8 mouse cellular contexts compared by ENCODE assay signal in genomic region chr14:74732079-74732783, GRCm38 (mm10). TPM values are rescaled to one million over a fixed set of nuclear protein-coding genes. Genes with fewer than 3 reads are reported as not detected.
DNase-seq lines count a peak whose midpoint lies in the region; ATAC-seq and TF ChIP-seq lines count a peak whose summit lies in the region.

Gene Esd, plus strand, starts transcription at chr14:74732297.

- TF ChIP-seq POLR2A in bone marrow, adult 2 months (IDR thresholded peaks at IDR 0.05; ENCODE audit: borderline replicate concordance, control insufficient read depth, low read depth, low read length) = peak; percentile 71
- peak; percentile 71; the same call in 1 of the 2 replicates for TF ChIP-seq POLR2A in limb, embryonic 14.5 days (IDR thresholded peaks at IDR 0.05; ENCODE audit: borderline replicate concordance, extremely low read depth, insufficient read depth, insufficient read length)

- peak within 1 kb of the TSS; percentile 65 for H3K4me2 ChIP-seq in embryonic facial prominence, embryonic 15.5 days (replicated peaks)
- peak within 1 kb of the TSS; percentile 71 for H3K4me2 ChIP-seq in limb, embryonic 14.5 days (replicated peaks; ENCODE audit: low read depth, low read length, severe bottlenecking)
- H3K4me2 ChIP-seq in midbrain, postnatal 0 days (ENCODE audit: low read depth, low read length, poor library complexity, severe bottlenecking) = peak within 1 kb of the TSS; percentile 83

- no peaks in the 10 kb centered on the region for H3K9me3 ChIP-seq in embryonic facial prominence, embryonic 15.5 days (replicated peaks)
- H3K9me3 ChIP-seq in limb, embryonic 14.5 days (ENCODE audit: control insufficient read depth, low read length) = no peaks in the 10 kb centered on the region
- H3K9me3 ChIP-seq in midbrain, postnatal 0 days (ENCODE audit: low read length) = no peaks in the 10 kb centered on the region

- H3K4me3 ChIP-seq in bone marrow, adult 2 months (replicated peaks; ENCODE audit: control insufficient read depth, low read depth, low read length) = peak within 1 kb of the TSS; percentile 92
- H3K4me3 ChIP-seq in embryonic facial prominence, embryonic 15.5 days (replicated peaks) = peak within 1 kb of the TSS; percentile 84
- peak within 1 kb of the TSS; percentile 90 for H3K4me3 ChIP-seq in limb, embryonic 14.5 days (replicated peaks; ENCODE audit: low read length)
- H3K4me3 ChIP-seq in midbrain, postnatal 0 days (ENCODE audit: low read depth, low read length) = peak within 1 kb of the TSS; percentile 85

- peak; percentile 96 for DNase-seq in 416B (ENCODE audit: low read depth)
- DNase-seq in heart, adult 8-10 months (ENCODE audit: low spot score) = peak; percentile 92
- DNase-seq in kidney, adult 9 months = peak; percentile 98
- DNase-seq in limb, embryonic 14.5 days (ENCODE audit: low spot score) = peak; percentile 96
- DNase-seq in midbrain, postnatal 0 days (ENCODE audit: low spot score) = peak; percentile 91
- DNase-seq in spleen, postnatal 14 days (ENCODE audit: low spot score in 2 of 2) = peak; percentile 91

- H3K27me3 ChIP-seq in embryonic facial prominence, embryonic 15.5 days = no peaks in the 10 kb centered on the region
- H3K27me3 ChIP-seq in limb, embryonic 14.5 days (ENCODE audit: control insufficient read depth, insufficient read depth, low read length) = no peaks in the 10 kb centered on the region
- no peaks in the 10 kb centered on the region for H3K27me3 ChIP-seq in midbrain, postnatal 0 days (ENCODE audit: insufficient read depth, low read length)

- no peaks in the 10 kb centered on the region for H3K4me1 ChIP-seq in bone marrow, adult 2 months (ENCODE audit: control insufficient read depth, insufficient read depth, low read length)
- peaks cover 6% of the 10 kb centered on the region for H3K4me1 ChIP-seq in embryonic facial prominence, embryonic 15.5 days
- peaks cover 5% of the 10 kb centered on the region; the same call in 1 of the 2 replicates for H3K4me1 ChIP-seq in limb, embryonic 14.5 days (ENCODE audit: control insufficient read depth, insufficient read depth, low read length)
- H3K4me1 ChIP-seq in midbrain, postnatal 0 days (ENCODE audit: insufficient read depth, low read length) = no peaks in the 10 kb centered on the region

- peak; percentile 98 for ATAC-seq in embryonic facial prominence, embryonic 15.5 days (ENCODE audit: insufficient number of reproducible peaks, low FRiP score, low TSS enrichment, low read depth)
- peak; percentile 98 for ATAC-seq in limb, embryonic 14.5 days (ENCODE audit: low FRiP score, low read depth)
- peak; percentile 96 for ATAC-seq in midbrain, postnatal 0 days (ENCODE audit: low FRiP score)

- under 1% methylated on average over 53 of the region's 53 CpGs for WGBS in bone marrow, adult 2 months
- under 1% methylated on average over 53 of the region's 53 CpGs for WGBS in embryonic facial prominence, embryonic 15.5 days
- WGBS in limb, embryonic 14.5 days = under 1% methylated on average over 47 of the region's 53 CpGs
- under 1% methylated on average over 52 of the region's 53 CpGs for WGBS in midbrain, postnatal 0 days

- H3K36me3 ChIP-seq in embryonic facial prominence, embryonic 15.5 days = peaks cover 16% of the 10 kb centered on the region
- H3K36me3 ChIP-seq in limb, embryonic 14.5 days (ENCODE audit: control insufficient read depth, insufficient read depth, low read length) = peaks cover 19% of the 10 kb centered on the region
- H3K36me3 ChIP-seq in midbrain, postnatal 0 days (ENCODE audit: insufficient read depth, low read length) = no peaks in the 10 kb centered on the region

- H3K27ac ChIP-seq in bone marrow, adult 2 months (ENCODE audit: control insufficient read depth, insufficient read depth, low read depth, low read length, poor library complexity) = peak within 1 kb of the TSS; percentile 42; the same call in 1 of the 2 replicates
- H3K27ac ChIP-seq in embryonic facial prominence, embryonic 15.5 days (replicated peaks) = peak within 1 kb of the TSS; percentile 73
- H3K27ac ChIP-seq in limb, embryonic 14.5 days (replicated peaks; ENCODE audit: low read depth, low read length) = peak within 1 kb of the TSS; percentile 53
- peak within 1 kb of the TSS; percentile 43; the same call in 1 of the 2 replicates for H3K27ac ChIP-seq in midbrain, postnatal 0 days (ENCODE audit: low read depth, low read length)

- no peak for TF ChIP-seq CTCF in bone marrow, adult 2 months (IDR thresholded peaks at IDR 0.05; ENCODE audit: control insufficient read depth, insufficient read depth, low read length)
- TF ChIP-seq CTCF in midbrain, postnatal 0 days (IDR thresholded peaks at IDR 0.05) = peak; percentile 35; the same call in 1 of the 2 replicates

- H3K9ac ChIP-seq in embryonic facial prominence, embryonic 15.5 days = peak within 1 kb of the TSS; percentile 78
- peak within 1 kb of the TSS; percentile 84 for H3K9ac ChIP-seq in limb, embryonic 14.5 days (ENCODE audit: low read depth, low read length, severe bottlenecking)
- peak within 1 kb of the TSS; percentile 83 for H3K9ac ChIP-seq in midbrain, postnatal 0 days (replicated peaks; ENCODE audit: low read length, poor library complexity, severe bottlenecking)

RNA-seq across cellular contexts. Expression of gene Esd, which starts in this region (rescaled TPM):
- 91.4 and 136 TPM in 2 replicates for polyA plus RNA-seq in bone marrow, adult 2 months (2011; ENCODE audit: insufficient read depth, insufficient read length, low replicate concordance, missing spikeins)
- 260 and 267 TPM in 2 replicates for polyA plus RNA-seq in embryonic facial prominence, embryonic 15.5 days (2015; fragmentation: Nextera tagmentation; extraction: Ambion mirVana)
- total RNA-seq in heart, adult 8-10 months (2022) = 100 to 1,000 TPM; 123 to 136 (median 128) TPM
- 167 and 174 TPM in 2 replicates for polyA plus RNA-seq in limb, embryonic 14.5 days (2012; rRNA removed)
- 315 and 339 TPM in 2 replicates for polyA plus RNA-seq in limb, embryonic 14.5 days (2014; fragmentation: Nextera tagmentation; extraction: Ambion mirVana)
- total RNA-seq in midbrain, postnatal 0 days (2014; rRNA removed) = 130 and 135 TPM in 2 replicates
- polyA plus RNA-seq in midbrain, postnatal 0 days (2015; fragmentation: Nextera tagmentation; extraction: Ambion mirVana) = 192 and 195 TPM in 2 replicates

Comparison
In these comparisons a context has a peak if more than half of its experiments do, and no peak if none do; other contexts are left out.
1. Peak in every context shown above with its lines: DNase-seq, ATAC-seq, H3K4me3 ChIP-seq and H3K27ac ChIP-seq.